In genomic region chr3:97209351-97209750, GRCm38 (mm10) we compare ENCODE assay signal across 26 mouse cellular contexts. TPM values are rescaled to one million over a fixed set of nuclear protein-coding genes. Genes with fewer than 3 reads are reported as not detected.
DNase-seq lines count a peak whose midpoint lies in the region; ATAC-seq and TF ChIP-seq lines count a peak whose summit lies in the region.
"Had no signal": no experiment of that assay in that cellular context is flagged by ENCODE, and none has a peak within 500 bp of the region (broad histone marks: within the 10 kb centered on the region; RNA-seq: fewer than 3 reads in every experiment).

No protein-coding gene starts in this region.

- peak; percentile 33 for DNase-seq in cerebellum, adult 11-12 months
- no peak for DNase-seq in cerebellum, adult 11 months
- no peak for DNase-seq in hindbrain, embryonic 10.5 days (ENCODE audit: low spot score)
- peak; percentile 12 for DNase-seq in midbrain, postnatal 0 days (ENCODE audit: low spot score)
- peak; percentile 55 to 62 for DNase-seq in cerebellum, postnatal 25 days
- DNase-seq: adrenal gland, postnatal 14 days; gastrocnemius, postnatal 25 days; heart, adult 18-20 months; kidney, adult 9 months; kidney, postnatal 25 days; liver, postnatal 0 days; lung, postnatal 36 days; spleen, adult 18-20 months; thymus, postnatal 14 days had no signal

- no peak for TF ChIP-seq CTCF in midbrain, postnatal 0 days (IDR thresholded peaks at IDR 0.05)

- no peak for ATAC-seq in hindbrain, embryonic 13.5 days (ENCODE audit: low FRiP score)
- no peak for ATAC-seq in midbrain, postnatal 0 days (ENCODE audit: low FRiP score)
- no peak for ATAC-seq in midbrain, embryonic 16.5 days
- no peak for ATAC-seq in granulocyte monocyte progenitor cell, adult 5-6 weeks (replicated peaks; ENCODE audit: poor library complexity, severe bottlenecking)
- ATAC-seq: forebrain, embryonic 15.5 days; intestine, postnatal 0 days; liver, embryonic 12.5 days; liver, postnatal 0 days had no signal

- no peak overlapping the region for H3K27ac ChIP-seq in hindbrain, embryonic 13.5 days
- H3K27ac ChIP-seq in hindbrain, embryonic 10.5 days: no peak overlapping the region
- no peak overlapping the region for H3K27ac ChIP-seq in midbrain, postnatal 0 days (ENCODE audit: low read depth, low read length)
- H3K27ac ChIP-seq in midbrain, embryonic 16.5 days (ENCODE audit: low read length): no peak overlapping the region
- H3K27ac ChIP-seq: embryonic facial prominence, embryonic 13.5 days; forebrain, embryonic 10.5 days; forebrain, embryonic 15.5 days; liver, embryonic 12.5 days; neural tube, embryonic 15.5 days had no signal

- H3K4me1 ChIP-seq in hindbrain, embryonic 13.5 days (replicated peaks): peaks cover 7% of the 10 kb centered on the region
- no peaks in the 10 kb centered on the region for H3K4me1 ChIP-seq in hindbrain, embryonic 10.5 days (replicated peaks)
- H3K4me1 ChIP-seq in midbrain, postnatal 0 days (ENCODE audit: insufficient read depth, low read length): no peaks in the 10 kb centered on the region
- H3K4me1 ChIP-seq in midbrain, embryonic 16.5 days (ENCODE audit: control insufficient read depth, insufficient read depth, low read length): no peaks in the 10 kb centered on the region
- H3K4me1 ChIP-seq: forebrain, embryonic 10.5 days; liver, embryonic 12.5 days had no signal

- no peak overlapping the region for H3K4me2 ChIP-seq in hindbrain, embryonic 13.5 days
- H3K4me2 ChIP-seq in midbrain, postnatal 0 days (ENCODE audit: low read depth, low read length, poor library complexity, severe bottlenecking): no peak overlapping the region
- H3K4me2 ChIP-seq in midbrain, embryonic 16.5 days (ENCODE audit: low read length): no peak overlapping the region
- H3K4me2 ChIP-seq: embryonic facial prominence, embryonic 13.5 days; forebrain, embryonic 15.5 days; heart, embryonic 12.5 days; liver, embryonic 12.5 days; midbrain, embryonic 11.5 days; neural tube, embryonic 15.5 days had no signal

- no peak overlapping the region for H3K4me3 ChIP-seq in hindbrain, embryonic 13.5 days
- H3K4me3 ChIP-seq in hindbrain, embryonic 10.5 days: no peak overlapping the region
- no peak overlapping the region for H3K4me3 ChIP-seq in midbrain, postnatal 0 days (ENCODE audit: low read depth, low read length)
- no peak overlapping the region for H3K4me3 ChIP-seq in midbrain, embryonic 16.5 days (ENCODE audit: low read depth, low read length)
- H3K4me3 ChIP-seq: embryonic facial prominence, embryonic 13.5 days; forebrain, embryonic 10.5 days; forebrain, embryonic 15.5 days; heart, embryonic 12.5 days; liver, embryonic 12.5 days; neural tube, embryonic 15.5 days had no signal

- 77% methylated on average over 9 of the region's 9 CpGs for WGBS in hindbrain, embryonic 13.5 days
- WGBS in hindbrain, embryonic 10.5 days: 89% methylated on average over 9 of the region's 9 CpGs
- WGBS in midbrain, postnatal 0 days: 84% methylated on average over 9 of the region's 9 CpGs
- 83% methylated on average over 9 of the region's 9 CpGs for WGBS in midbrain, embryonic 16.5 days

- H3K9me3 ChIP-seq in hindbrain, embryonic 13.5 days: no peaks in the 10 kb centered on the region
- no peaks in the 10 kb centered on the region for H3K9me3 ChIP-seq in hindbrain, embryonic 10.5 days
- H3K9me3 ChIP-seq in midbrain, postnatal 0 days (ENCODE audit: low read length): no peaks in the 10 kb centered on the region
- H3K9me3 ChIP-seq in midbrain, embryonic 16.5 days (replicated peaks; ENCODE audit: control insufficient read depth, low read length, poor library complexity, severe bottlenecking): no peaks in the 10 kb centered on the region
- H3K9me3 ChIP-seq: embryonic facial prominence, embryonic 13.5 days; forebrain, embryonic 10.5 days; forebrain, embryonic 15.5 days; G1E; heart, embryonic 12.5 days; liver, embryonic 12.5 days; neural tube, embryonic 15.5 days had no signal

- peaks cover 97% of the 10 kb centered on the region for H3K36me3 ChIP-seq in hindbrain, embryonic 13.5 days
- H3K36me3 ChIP-seq in hindbrain, embryonic 10.5 days: peaks cover 100% of the 10 kb centered on the region
- H3K36me3 ChIP-seq in midbrain, postnatal 0 days (ENCODE audit: insufficient read depth, low read length): peaks cover 73% of the 10 kb centered on the region
- H3K36me3 ChIP-seq in midbrain, embryonic 16.5 days (ENCODE audit: control insufficient read depth, insufficient read depth, low read length): peaks cover 62% of the 10 kb centered on the region

- no peaks in the 10 kb centered on the region for H3K27me3 ChIP-seq in hindbrain, embryonic 13.5 days
- H3K27me3 ChIP-seq in hindbrain, embryonic 10.5 days (ENCODE audit: insufficient read depth, poor library complexity, severe bottlenecking): no peaks in the 10 kb centered on the region
- H3K27me3 ChIP-seq in midbrain, postnatal 0 days (ENCODE audit: insufficient read depth, low read length): no peaks in the 10 kb centered on the region
- no peaks in the 10 kb centered on the region for H3K27me3 ChIP-seq in midbrain, embryonic 16.5 days (ENCODE audit: control insufficient read depth, insufficient read depth, low read depth, low read length)
- H3K27me3 ChIP-seq: embryonic facial prominence, embryonic 13.5 days; forebrain, embryonic 15.5 days; heart, embryonic 12.5 days; liver, embryonic 12.5 days; neural tube, embryonic 15.5 days had no signal

- H3K9ac ChIP-seq in hindbrain, embryonic 13.5 days: peak overlapping the region; percentile 19; the same call in 1 of the 2 replicates
- H3K9ac ChIP-seq in midbrain, postnatal 0 days (replicated peaks; ENCODE audit: low read length, poor library complexity, severe bottlenecking): no peak overlapping the region
- H3K9ac ChIP-seq in midbrain, embryonic 16.5 days (ENCODE audit: low read depth, low read length): no peak overlapping the region
- H3K9ac ChIP-seq: embryonic facial prominence, embryonic 13.5 days; forebrain, embryonic 15.5 days; heart, embryonic 12.5 days; liver, embryonic 12.5 days; liver, postnatal 0 days; neural tube, embryonic 15.5 days had no signal

RNA-seq across cellular contexts. Expression of gene Acp6, which starts 50.8 kb away (rescaled TPM):
- polyA plus RNA-seq in hindbrain, embryonic 13.5 days (2015; fragmentation: Nextera tagmentation; extraction: Ambion mirVana): 17.2 and 17.5 TPM in 2 replicates
- 26.4 and 31.2 TPM in 2 replicates for polyA plus RNA-seq in hindbrain, embryonic 10.5 days (2016; fragmentation: Nextera tagmentation; extraction: Ambion mirVana)
- 14.7 and 20.3 TPM in 2 replicates for total RNA-seq in midbrain, postnatal 0 days (2014; rRNA removed)
- polyA plus RNA-seq in midbrain, postnatal 0 days (2015; fragmentation: Nextera tagmentation; extraction: Ambion mirVana): 12.6 and 13.7 TPM in 2 replicates
- 17.9 and 24.8 TPM in 2 replicates for polyA plus RNA-seq in midbrain, embryonic 16.5 days (2015; fragmentation: Nextera tagmentation; extraction: Ambion mirVana)
- total RNA-seq in granulocyte monocyte progenitor cell, adult 5-6 weeks (2014; fragmentation: Nextera tagmentation): 51.8 and 65.2 TPM in 2 replicates
- total RNA-seq in granulocyte monocyte progenitor cell, adult 5-6 weeks (2017): 20.3 and 22.9 TPM in 2 replicates

Comparison
In these comparisons a context has a peak if more than half of its experiments do, and no peak if none do; other contexts are left out.
1. DNase-seq: peak in cerebellum, adult 11-12 months (single experiment), midbrain, postnatal 0 days (single experiment) and cerebellum, postnatal 25 days (2 of 2); none in cerebellum, adult 11 months (single experiment) and hindbrain, embryonic 10.5 days (single experiment).